Mouse (Mus musculus): ENCODE data around the gene Epdr1.
"Not testable (repeated sequence)": the region's sequence is repeated elsewhere in the genome, so short reads cannot be mapped to it uniquely, and the experiment has no call there.

Epdr1 gene

DNA sequence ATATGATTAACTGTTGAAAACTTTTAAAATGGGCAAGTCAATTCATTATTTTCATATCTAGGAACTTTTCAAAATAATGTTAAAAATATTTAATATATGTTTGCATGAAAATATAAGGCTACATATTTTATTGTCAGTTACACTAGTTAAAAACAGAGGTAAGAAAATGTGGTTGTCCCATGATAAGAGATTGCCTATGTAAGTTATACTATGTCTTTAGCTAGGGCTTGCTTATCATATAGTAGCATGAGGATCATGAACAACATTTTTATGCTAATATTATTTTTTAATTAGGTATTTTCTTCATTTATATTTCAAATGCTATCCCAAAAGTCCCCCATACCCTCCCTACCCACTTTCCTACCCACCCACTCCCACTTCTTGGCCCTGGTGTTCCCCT lies 14.8 kb downstream of the Epdr1 start:
- no peak for DNase-seq (ENCODE audit: low spot score in 2 of 2)

- DNase-seq (ENCODE audit: low spot score in 2 of 2), result no peak
Observed at GRCm38 (mm10) chr13:19603719-19604118, 16.0 kb downstream of the Epdr1 start.

- DNase-seq (ENCODE audit: low spot score in 2 of 2), result no peak
Observed at GRCm38 (mm10) chr13:19602531-19602930, 17.2 kb downstream of the Epdr1 start.

GRCm38 (mm10) chr13:19599242-19599641 lies 20.5 kb downstream of the Epdr1 start:
- no peak for DNase-seq (ENCODE audit: low spot score in 2 of 2)

- no peak for DNase-seq (ENCODE audit: low spot score in 2 of 2)
Observed at GRCm38 (mm10) chr13:19595141-19595540, 24.6 kb downstream of the Epdr1 start.

GRCm38 (mm10) chr13:19590996-19591759 lies 28.5 kb downstream of the Epdr1 start:
- no peak for DNase-seq (ENCODE audit: low spot score in 2 of 2)

DNA sequence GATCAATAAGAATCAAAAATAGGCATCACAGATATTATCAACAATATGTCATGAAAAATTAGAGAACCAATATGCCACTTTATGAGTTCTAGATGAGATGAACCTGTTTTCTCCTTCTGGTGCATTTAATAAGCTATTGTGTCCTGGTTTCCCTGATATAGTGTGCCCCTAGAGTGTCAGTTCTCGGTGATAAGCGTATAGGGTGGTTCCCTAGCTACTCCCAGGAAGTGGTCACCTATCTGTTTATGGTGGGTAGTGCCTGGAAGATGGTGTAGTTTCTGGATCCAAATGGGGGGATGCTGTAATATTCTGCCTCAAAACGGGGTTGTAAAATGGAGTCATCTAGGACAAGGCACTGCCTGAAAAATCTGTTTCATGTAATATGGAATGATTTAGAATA lies 43.8 kb downstream of the Epdr1 start:
- DNase-seq (ENCODE audit: low spot score in 2 of 2), result no peak

- not testable (repeated sequence) for DNase-seq (ENCODE audit: low spot score in 2 of 2)
Observed at GRCm38 (mm10) chr13:19574723-19575122, 45.0 kb downstream of the Epdr1 start.

DNA sequence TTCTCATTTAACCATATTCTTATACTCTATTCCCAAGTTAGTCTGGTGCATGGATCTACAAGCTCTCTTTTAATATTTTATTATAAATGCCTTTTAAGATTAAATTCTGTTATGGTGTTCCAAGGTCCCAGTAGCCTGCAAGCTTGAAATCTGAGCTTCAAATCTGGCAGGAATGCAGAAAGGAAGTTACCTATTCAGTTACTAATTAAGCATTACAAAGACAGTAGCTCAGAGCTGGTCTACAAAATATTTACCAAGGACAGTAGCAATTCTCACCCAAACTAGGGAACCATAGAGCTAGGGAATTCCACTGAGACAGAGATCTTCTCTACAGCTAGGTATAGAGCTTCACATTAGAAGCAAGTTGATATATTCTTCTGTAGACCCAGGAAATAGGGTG lies 49.6 kb downstream of the Epdr1 start:
- DNase-seq (ENCODE audit: low spot score in 2 of 2), result not testable (repeated sequence)

DNA sequence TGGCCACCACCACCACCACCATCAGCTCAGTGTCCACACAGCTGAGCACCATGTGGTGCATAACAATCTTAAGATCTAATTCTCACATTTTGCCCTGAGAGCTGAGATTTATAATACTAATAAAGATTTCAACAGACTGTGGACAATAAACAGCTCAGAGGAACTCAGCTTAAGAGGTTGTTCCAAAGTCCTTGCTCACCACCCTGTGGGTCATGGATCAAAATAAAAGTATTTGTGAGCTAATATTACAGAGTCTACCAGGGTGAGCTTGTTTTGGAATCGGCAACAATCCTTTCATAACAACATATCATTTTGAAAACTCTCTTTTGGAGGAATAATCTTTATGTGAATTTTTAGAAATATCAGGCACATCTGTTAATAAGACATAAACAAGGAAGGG lies 57.2 kb downstream of the Epdr1 start:
- no peak for DNase-seq (ENCODE audit: low spot score in 2 of 2)

GRCm38 (mm10) chr13:19555391-19555790 lies 64.3 kb downstream of the Epdr1 start:
- DNase-seq (ENCODE audit: low spot score in 2 of 2), result no peak

Measured in right cerebral cortex, postnatal 10 days (tissue).